Mouse (Mus musculus) CH12.LX (cell line): ENCODE measurements around the gene Emc10.

Experiments
- CHD1 ChIP-seq: IDR thresholded peaks from 2 replicates; pipeline ENCODE4 v1.6.1; 2012; ENCODE audit warnings: low read depth, low read length, improper control_type of control experiment, inconsistent platforms
- CTCF ChIP-seq, 2 experiments: IDR thresholded peaks in 1 of 2; conservative IDR thresholded peaks in 1 of 2; 2 replicates each; pipeline ENCODE4 v1.5.1; 2011 to 2012; ENCODE audit warnings: low read depth in 2 of 2, low read length in 2 of 2, improper control_type of control experiment in 1 of 2, inconsistent platforms in 1 of 2, mild to moderate bottlenecking in 1 of 2, moderate library complexity in 1 of 2
- IRF4 ChIP-seq: IDR thresholded peaks from 2 replicates; pipeline ENCODE4 v1.6.1; 2014; ENCODE audit warnings: low read depth, mild to moderate bottlenecking, inconsistent platforms, low read length, improper control_type of control experiment
- KAT2A ChIP-seq: IDR thresholded peaks from 2 replicates; pipeline ENCODE4 v1.6.1; 2012; ENCODE audit warnings: low read length, improper control_type of control experiment, inconsistent platforms; ENCODE audit not compliant: insufficient replicate concordance
- MEF2A ChIP-seq: IDR thresholded peaks from 2 replicates; pipeline ENCODE4 v1.6.1; 2014; ENCODE audit warnings: low read depth, mild to moderate bottlenecking, inconsistent platforms, low read length, improper control_type of control experiment, borderline replicate concordance
- MYC ChIP-seq: IDR thresholded peaks from 2 replicates; pipeline ENCODE4 v1.6.1; 2011; ENCODE audit warnings: low read depth, mild to moderate bottlenecking, improper control_type of control experiment, low read length
- NELFE ChIP-seq: IDR thresholded peaks from 2 replicates; pipeline ENCODE4 v1.6.1; 2011; ENCODE audit warnings: low read depth, low read length, improper control_type of control experiment
- POLR2A ChIP-seq: IDR thresholded peaks from 2 replicates; pipeline ENCODE4 v1.6.1; 2011; ENCODE audit warnings: low read depth, mild to moderate bottlenecking, improper control_type of control experiment, low read length
- USF1 ChIP-seq: IDR thresholded peaks from 2 replicates; pipeline ENCODE4 v1.6.1; 2014; ENCODE audit warnings: low read depth, mild to moderate bottlenecking, inconsistent platforms, low read length, improper control_type of control experiment
- ZC3H11A ChIP-seq: IDR thresholded peaks from 2 replicates; pipeline ENCODE4 v1.6.1; 2012; ENCODE audit warnings: low read depth, mild to moderate bottlenecking, inconsistent platforms, low read length, improper control_type of control experiment

DNA sequence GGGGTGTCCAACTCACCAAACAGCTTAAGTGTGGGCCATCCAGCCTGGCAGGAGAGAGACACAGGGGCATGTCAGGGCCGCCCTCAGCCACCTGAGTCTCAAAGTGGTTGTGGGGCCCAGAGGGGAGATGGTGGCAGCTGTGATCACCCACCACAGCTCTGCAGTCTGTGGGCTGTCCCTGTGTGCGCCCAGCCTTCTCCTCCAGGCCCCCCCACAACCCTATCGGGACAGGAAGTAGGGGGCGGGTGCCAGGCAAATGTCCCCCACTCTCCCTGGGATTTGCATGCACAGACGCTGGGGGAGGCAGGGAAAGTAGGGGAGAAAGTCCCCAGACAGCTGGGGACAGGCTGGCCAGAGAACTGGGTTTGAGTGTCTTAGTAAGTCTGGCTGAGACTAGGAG is 34.9 kb upstream of the Emc10 start:
- TF ChIP-seq CHD1: no peak
- TF ChIP-seq MEF2A: peak; percentile 87
- TF ChIP-seq NELFE: peak; percentile 58
- no peak for TF ChIP-seq MYC
- peak; percentile 55; the same call in 1 of the 2 replicates for TF ChIP-seq POLR2A
- TF ChIP-seq KAT2A: no peak
- TF ChIP-seq CTCF (conservative IDR thresholded peaks at IDR 0.05 in 1 of 2, IDR thresholded peaks at IDR 0.05 in 1 of 2; ENCODE audit: low read depth in 2 of 2, low read length in 2 of 2): no peak
- peak; percentile 84 for TF ChIP-seq IRF4
- TF ChIP-seq USF1: no peak
- TF ChIP-seq ZC3H11A: no peak
